Mouse (Mus musculus) forebrain, embryonic 13.5 days (tissue): ENCODE results near the gene Olfr1112. TPM values are rescaled to one million over a fixed set of nuclear protein-coding genes. Genes with fewer than 3 reads are reported as not detected.
"Not testable (repeated sequence)": the region's sequence is repeated elsewhere in the genome, so short reads cannot be mapped to it uniquely, and the experiment has no call there.

Source experiments
- ATAC-seq: fragments of 200-750 bp; cut with Nextera tagmentation; 2 replicates; pipeline ENCODE4 v1.8.0; 2017
- H3K27ac ChIP-seq: fragments of 300-500 bp; sonication (generic); 2 replicates; pipeline ENCODE4 v1.5.1; 2015; ENCODE audit warnings: inconsistent platforms, mild to moderate bottlenecking, moderate library complexity
- H3K27me3 ChIP-seq: fragments of 300-500 bp; sonication (generic); 2 replicates; pipeline ENCODE4 v1.6.1; 2015; ENCODE audit warnings: mild to moderate bottlenecking, inconsistent platforms
- H3K36me3 ChIP-seq: fragments of 300-500 bp; sonication (generic); 2 replicates; pipeline ENCODE4 v1.6.1; 2015; ENCODE audit warnings: mild to moderate bottlenecking, inconsistent platforms; ENCODE audit not compliant: poor library complexity, severe bottlenecking
- H3K4me1 ChIP-seq: fragments of 300-500 bp; sonication (generic); 2 replicates; pipeline ENCODE4 v1.6.1; 2015; ENCODE audit warnings: inconsistent platforms
- H3K4me2 ChIP-seq: fragments of 300-500 bp; sonication (generic); 2 replicates; pipeline ENCODE4 v1.6.1; 2015; ENCODE audit warnings: inconsistent platforms, mild to moderate bottlenecking, moderate library complexity
- H3K4me3 ChIP-seq: fragments of 300-500 bp; sonication (generic); 2 replicates; pipeline ENCODE4 v1.5.1; 2015; ENCODE audit warnings: mild to moderate bottlenecking, inconsistent platforms
- H3K9ac ChIP-seq: fragments of 300-500 bp; sonication (generic); 2 replicates; pipeline ENCODE4 v1.6.1; 2015; ENCODE audit warnings: mild to moderate bottlenecking, inconsistent platforms
- H3K9me3 ChIP-seq: fragments of 300-500 bp; sonication (generic); replicated peaks from 2 replicates; pipeline ENCODE4 v1.6.1; 2016; ENCODE audit warnings: inconsistent platforms
- WGBS: fragments of 180-500 bp; shearing (Covaris S2); methylation state at CpG from one replicate; pipeline ENCODE4 v1.1.7; 2015; 5-methylcytosine and 5-hydroxymethylcytosine counted together
- polyA plus RNA-seq: library from polyadenylated mRNA; unstranded; fragments of >200 nt; fragmentation: Nextera tagmentation; extraction: Ambion mirVana; gene quantifications from 2 replicates; pipeline ENCODE4 v1.2.1, GENCODE M21; 2015

Gene Olfr1112
- polyA plus RNA-seq: not detected in 2 replicates

DNA sequence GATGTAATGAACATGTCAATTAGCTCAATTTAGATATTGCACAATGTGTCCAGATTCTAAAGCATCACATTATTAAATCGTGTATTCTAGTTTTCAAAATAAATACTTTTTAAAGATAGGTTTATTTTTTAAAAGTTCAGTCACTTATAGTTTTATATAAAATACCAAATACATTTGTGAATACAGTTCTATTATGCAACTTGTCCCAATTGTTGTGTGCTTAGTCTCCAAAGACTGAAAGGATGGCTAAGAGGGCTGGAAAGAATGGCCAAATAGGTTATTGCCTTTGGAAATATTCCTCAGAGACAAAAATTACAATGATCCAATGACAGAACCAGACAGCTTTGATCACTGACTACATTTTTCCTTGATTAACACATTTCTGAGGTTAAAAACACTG lies at the start of gene Olfr1112:
TSS of gene Olfr1112 (plus strand) at position 301 of the 400 bp plus-strand sequence.
- ATAC-seq: no peak
- no peaks in the 10 kb centered on the region for H3K9me3 ChIP-seq
- 90% methylated on average over 1 of the region's 1 CpGs for WGBS

DNA sequence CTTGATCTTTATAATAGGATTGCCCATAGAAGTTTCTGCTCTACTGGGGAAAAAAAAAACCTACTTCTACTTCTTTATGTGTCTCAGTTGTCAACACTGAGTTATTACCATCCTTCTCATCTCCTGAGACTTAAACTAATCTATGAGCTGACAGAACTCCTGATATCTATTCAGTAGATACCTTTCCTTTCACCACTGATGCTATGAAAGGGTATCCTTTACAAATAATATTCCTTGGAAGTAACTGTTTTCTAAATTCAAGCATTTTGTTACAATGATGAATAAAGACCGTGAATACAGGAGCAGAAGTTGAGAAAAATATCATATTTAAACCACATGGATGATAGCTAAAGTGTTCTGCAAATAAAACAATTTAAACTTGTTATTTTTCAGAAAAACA lies 47.4 kb upstream of the Olfr1112 start, which contains the start of gene Olfr1110:
TSS of gene Olfr1110 (minus strand) at position 101 of the 400 bp plus-strand sequence.
- Histone ChIP-seq H3K27me3 (no peaks in the 10 kb centered on the region), H3K36me3 (no peaks in the 10 kb centered on the region), H3K27ac (no peak within 1 kb of the TSS), H3K9ac (no peak within 1 kb of the TSS), H3K4me3 (no peak within 1 kb of the TSS), H3K9me3 (no peaks in the 10 kb centered on the region), H3K4me2 (no peak within 1 kb of the TSS), H3K4me1 (no peaks in the 10 kb centered on the region)
- ATAC-seq: no peak
- 84% methylated on average over 1 of the region's 1 CpGs for WGBS

More for the DNA sequence above, at the start of gene Olfr1112:
- H3K4me3 ChIP-seq: no peak within 1 kb of the TSS
- no peak within 1 kb of the TSS for H3K27ac ChIP-seq
- H3K4me2 ChIP-seq: no peak within 1 kb of the TSS
- H3K36me3 ChIP-seq: no peaks in the 10 kb centered on the region
- no peak within 1 kb of the TSS for H3K9ac ChIP-seq
- H3K27me3 ChIP-seq: no peaks in the 10 kb centered on the region
- H3K4me1 ChIP-seq: no peaks in the 10 kb centered on the region

DNA sequence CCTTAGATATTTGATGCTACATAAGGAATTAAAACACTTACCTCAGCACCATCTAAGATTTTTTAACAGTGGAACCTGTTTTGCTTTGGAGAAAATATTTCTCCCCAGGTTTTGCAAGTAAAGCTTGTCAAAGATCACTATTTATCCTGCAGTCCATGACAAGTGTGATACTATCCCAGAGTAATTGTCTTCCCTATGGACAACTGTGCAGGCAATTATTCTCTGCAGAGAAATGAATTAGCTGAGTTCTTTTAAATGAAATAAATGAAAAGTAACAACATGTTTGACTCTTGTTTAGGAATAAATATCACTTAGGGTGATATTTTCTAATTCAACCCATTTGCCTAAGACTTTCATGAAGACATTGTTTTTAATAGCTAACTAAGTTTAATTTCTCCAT lies 35.1 kb upstream of the Olfr1112 start, which contains the start of gene Olfr1111:
TSS of gene Olfr1111 (minus strand) at position 101 of the 400 bp plus-strand sequence.
- no peaks in the 10 kb centered on the region for H3K36me3 ChIP-seq
- H3K27me3 ChIP-seq: no peaks in the 10 kb centered on the region
- no peak within 1 kb of the TSS for H3K4me2 ChIP-seq
- H3K9ac ChIP-seq: no peak within 1 kb of the TSS
- H3K4me3 ChIP-seq: no peak within 1 kb of the TSS
- H3K27ac ChIP-seq: no peak within 1 kb of the TSS
- no peaks in the 10 kb centered on the region for H3K9me3 ChIP-seq
- no peaks in the 10 kb centered on the region for H3K4me1 ChIP-seq
- ATAC-seq: no peak

DNA sequence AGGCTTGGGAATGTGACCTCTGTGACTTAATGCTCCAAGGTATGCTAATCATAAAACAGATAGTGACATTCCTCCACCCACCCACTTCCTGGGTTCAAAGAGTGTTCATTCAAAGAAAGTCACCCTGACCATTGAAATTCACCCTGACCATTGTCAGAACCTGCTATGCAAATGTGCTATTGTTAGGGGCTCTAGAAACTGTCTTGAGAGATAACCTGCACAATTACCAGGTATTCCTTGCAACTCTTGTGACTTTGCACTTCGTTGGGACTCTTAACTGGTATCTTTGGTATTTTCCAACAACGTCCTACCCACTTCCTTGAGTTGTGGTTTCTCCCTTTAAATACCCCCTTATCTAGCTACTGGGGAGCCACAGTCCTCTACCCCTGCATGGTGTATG lies 19.9 kb upstream of the Olfr1112 start:
- not testable (repeated sequence) for H3K27ac ChIP-seq, H3K9ac ChIP-seq, H3K27me3 ChIP-seq, H3K9me3 ChIP-seq, H3K36me3 ChIP-seq, ATAC-seq, H3K4me3 ChIP-seq, H3K4me1 ChIP-seq, H3K4me2 ChIP-seq
- WGBS: 78% methylated on average over 2 of the region's 2 CpGs

DNA sequence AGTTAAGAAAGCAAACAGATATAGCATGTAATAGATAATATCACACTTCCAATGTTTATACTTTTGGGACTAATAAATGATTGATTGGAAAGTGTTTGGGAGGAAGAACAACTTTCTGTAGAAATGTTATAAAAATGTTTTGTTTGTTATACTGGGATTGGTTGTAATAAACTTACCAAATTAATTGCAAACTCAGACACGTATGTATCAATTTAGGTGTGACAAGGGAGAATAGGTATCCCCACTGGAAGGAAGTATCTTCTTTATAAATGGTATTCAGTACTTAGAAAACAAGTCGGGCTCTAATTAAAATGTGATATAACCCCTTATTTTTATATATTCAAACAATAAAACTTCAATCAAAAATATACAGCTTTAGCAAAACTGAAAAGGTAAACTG lies 21.1 kb downstream of the Olfr1112 start, which contains the start of gene Olfr1113:
TSS of gene Olfr1113 (plus strand) at position 301 of the 400 bp plus-strand sequence.
- ATAC-seq: no peak
- H3K27me3 ChIP-seq: no peaks in the 10 kb centered on the region
- no peak within 1 kb of the TSS for H3K4me2 ChIP-seq
- no peak within 1 kb of the TSS for H3K27ac ChIP-seq
- H3K4me1 ChIP-seq: no peaks in the 10 kb centered on the region
- no peak within 1 kb of the TSS for H3K9ac ChIP-seq
- H3K9me3 ChIP-seq: no peaks in the 10 kb centered on the region
- H3K4me3 ChIP-seq: no peak within 1 kb of the TSS
- 90% methylated on average over 2 of the region's 2 CpGs for WGBS
- H3K36me3 ChIP-seq: no peaks in the 10 kb centered on the region

Other genes with a start within 250 kb of the Olfr1112 start
- gene Olfr1099, start 227.1 kb upstream of the Olfr1112 start, polyA plus RNA-seq: not detected in 2 replicates
- not detected in 2 replicates for gene Olfr1100, start 207.8 kb upstream of the Olfr1112 start, polyA plus RNA-seq
- gene Olfr1101, start 196.6 kb upstream of the Olfr1112 start, polyA plus RNA-seq: not detected in 2 replicates
- not detected in 2 replicates for gene Olfr1102, start 189.4 kb upstream of the Olfr1112 start, polyA plus RNA-seq
- not detected in 2 replicates for gene Olfr1104, start 160.7 kb upstream of the Olfr1112 start, polyA plus RNA-seq
- gene Olfr1105, start 151.3 kb upstream of the Olfr1112 start, polyA plus RNA-seq: not detected in 2 replicates
- not detected in 2 replicates for gene Olfr1106, start 135.5 kb upstream of the Olfr1112 start, polyA plus RNA-seq
- not detected in 2 replicates for gene Olfr1107, start 112.0 kb upstream of the Olfr1112 start, polyA plus RNA-seq
- gene Olfr1109, start 91.8 kb upstream of the Olfr1112 start, polyA plus RNA-seq: not detected in 2 replicates
- gene Olfr259, start 73.2 kb upstream of the Olfr1112 start, polyA plus RNA-seq: not detected in 2 replicates
- gene Olfr1110, start 47.5 kb upstream of the Olfr1112 start, polyA plus RNA-seq: not detected in 2 replicates
- not detected in 2 replicates for gene Olfr1111, start 35.2 kb upstream of the Olfr1112 start, polyA plus RNA-seq
- gene Olfr1113, start 21.2 kb downstream of the Olfr1112 start, polyA plus RNA-seq: not detected in 2 replicates
- gene Olfr1115, start 60.2 kb downstream of the Olfr1112 start, polyA plus RNA-seq: not detected in 2 replicates
- gene Olfr1116, start 79.7 kb downstream of the Olfr1112 start, polyA plus RNA-seq: not detected in 2 replicates
- not detected in 2 replicates for gene Olfr1118, start 119.8 kb downstream of the Olfr1112 start, polyA plus RNA-seq
- gene Olfr1120, start 167.0 kb downstream of the Olfr1112 start, polyA plus RNA-seq: not detected in 2 replicates
- gene Olfr1121, start 182.1 kb downstream of the Olfr1112 start, polyA plus RNA-seq: not detected in 2 replicates
- not detected in 2 replicates for gene Olfr1122, start 198.1 kb downstream of the Olfr1112 start, polyA plus RNA-seq
- not detected in 2 replicates for gene Olfr1123, start 228.8 kb downstream of the Olfr1112 start, polyA plus RNA-seq
- 0.13 and 0.14 TPM in 2 replicates for gene Olfr1124, start 242.5 kb downstream of the Olfr1112 start, polyA plus RNA-seq